Mouse (Mus musculus): ENCODE data around the gene Slc35f4.
"Not testable (repeated sequence)": the region's sequence is repeated elsewhere in the genome, so short reads cannot be mapped to it uniquely, and the experiment has no call there.

The Slc35f4 gene

GRCm38 (mm10) chr14:49278880-49279279, 247.0 kb downstream of the Slc35f4 start:
- DNase-seq (ENCODE audit: low read depth, low spot score) = no peak

GRCm38 (mm10) chr14:49278479-49278878, 247.4 kb downstream of the Slc35f4 start:
- not testable (repeated sequence) for DNase-seq (ENCODE audit: low read depth, low spot score)

DNA sequence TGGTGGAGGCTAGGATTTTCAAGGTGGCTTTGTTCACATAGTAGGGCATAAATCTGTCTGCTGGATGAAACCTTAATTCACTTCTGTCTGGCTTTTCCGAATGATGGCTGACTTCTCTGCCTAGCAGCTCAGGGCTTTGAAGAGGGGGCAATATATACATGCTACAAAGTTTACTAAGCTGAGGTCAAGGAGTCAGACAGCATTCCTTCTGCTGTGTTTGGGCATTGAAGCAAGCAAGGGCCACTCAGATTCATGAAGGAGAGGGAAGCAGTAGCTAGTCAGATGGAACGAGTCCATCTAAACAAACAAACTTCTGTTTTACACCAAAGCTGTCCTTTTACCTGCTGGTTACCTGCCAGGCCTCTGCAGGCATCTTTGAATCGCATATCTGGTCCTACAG, 248.2 kb downstream of the Slc35f4 start:
- no peak for DNase-seq (ENCODE audit: low read depth, low spot score)

GRCm38 (mm10) chr14:49275376-49275775, 250.5 kb downstream of the Slc35f4 start:
- no peak for DNase-seq (ENCODE audit: low read depth, low spot score)

- DNase-seq (ENCODE audit: low read depth, low spot score) = no peak
These were observed 260.4 kb downstream of the Slc35f4 start for GRCm38 (mm10) chr14:49265286-49266002.
